In genomic region chr1:143739361-143740350, GRCm38 (mm10) we compare ENCODE assay signal across 8 mouse cellular contexts. TPM values are rescaled to one million over a fixed set of nuclear protein-coding genes. Genes with fewer than 3 reads are reported as not detected.
A peak's percentile ranks its signal among the peaks of the same experiment; 100 is the strongest.
DNase-seq lines count a peak whose midpoint lies in the region; ATAC-seq lines count a peak whose summit lies in the region.

No protein-coding gene starts in this region.

- DNase-seq in CD4-positive helper T cell, adult 2 months (ENCODE audit: low read depth, low spot score), result peak; percentile 94
- DNase-seq in fat pad, adult 2 months (ENCODE audit: extremely low read depth, low read depth, low spot score), result peak; percentile 25
- DNase-seq in kidney, postnatal 10 days, result peak; percentile 94
- DNase-seq in natural killer cell, adult 2 months (ENCODE audit: low spot score in 2 of 2), result peak; percentile 66 to 84

- H3K27ac ChIP-seq in brown adipose tissue, adult 24 weeks (replicated peaks; ENCODE audit: low read depth, low read length), result peak overlapping the region; percentile 35
- H3K27ac ChIP-seq in heart, embryonic 13.5 days (replicated peaks), result peak overlapping the region; percentile 87
- peak overlapping the region; percentile 92 for H3K27ac ChIP-seq in liver, embryonic 12.5 days
- peak overlapping the region; percentile 75 for H3K27ac ChIP-seq in stomach, embryonic 15.5 days

- no peaks in the 10 kb centered on the region for H3K9me3 ChIP-seq in heart, embryonic 13.5 days
- H3K9me3 ChIP-seq in liver, embryonic 12.5 days (replicated peaks), result no peaks in the 10 kb centered on the region
- H3K9me3 ChIP-seq in stomach, embryonic 15.5 days, result no peaks in the 10 kb centered on the region

- peak overlapping the region; percentile 95 for H3K9ac ChIP-seq in heart, embryonic 13.5 days
- H3K9ac ChIP-seq in liver, embryonic 12.5 days, result peak overlapping the region; percentile 87
- H3K9ac ChIP-seq in stomach, embryonic 15.5 days, result peak overlapping the region; percentile 53

- H3K4me2 ChIP-seq in heart, embryonic 13.5 days, result peak overlapping the region; percentile 79
- H3K4me2 ChIP-seq in liver, embryonic 12.5 days, result peak overlapping the region; percentile 88
- peak overlapping the region; percentile 73 for H3K4me2 ChIP-seq in stomach, embryonic 15.5 days

- ATAC-seq in heart, embryonic 13.5 days (ENCODE audit: extremely low read depth, insufficient number of reproducible peaks, low FRiP score, low TSS enrichment), result peak; percentile 92
- peak; percentile 93 for ATAC-seq in liver, embryonic 12.5 days
- ATAC-seq in stomach, embryonic 15.5 days (ENCODE audit: insufficient read depth, low FRiP score, low read depth), result peak; percentile 95

- H3K4me3 ChIP-seq in brown adipose tissue, adult 24 weeks (ENCODE audit: insufficient read depth, low read depth, low read length), result peak overlapping the region; percentile 71
- peak overlapping the region; percentile 86 for H3K4me3 ChIP-seq in heart, embryonic 13.5 days
- peak overlapping the region; percentile 82 for H3K4me3 ChIP-seq in liver, embryonic 12.5 days
- peak overlapping the region; percentile 75 for H3K4me3 ChIP-seq in stomach, embryonic 15.5 days (replicated peaks)

- H3K36me3 ChIP-seq in heart, embryonic 13.5 days, result peaks cover 30% of the 10 kb centered on the region
- H3K36me3 ChIP-seq in liver, embryonic 12.5 days, result peaks cover 20% of the 10 kb centered on the region
- H3K36me3 ChIP-seq in stomach, embryonic 15.5 days, result peaks cover 14% of the 10 kb centered on the region; the same call in 1 of the 2 replicates

- no peaks in the 10 kb centered on the region for H3K27me3 ChIP-seq in heart, embryonic 13.5 days (replicated peaks)
- no peaks in the 10 kb centered on the region for H3K27me3 ChIP-seq in liver, embryonic 12.5 days (replicated peaks)
- H3K27me3 ChIP-seq in stomach, embryonic 15.5 days (replicated peaks), result no peaks in the 10 kb centered on the region

- 2% methylated on average over 70 of the region's 71 CpGs for WGBS in heart, embryonic 13.5 days
- under 1% methylated on average over 66 of the region's 71 CpGs for WGBS in liver, embryonic 12.5 days (ENCODE audit: insufficient replicate concordance)
- under 1% methylated on average over 64 of the region's 71 CpGs for WGBS in stomach, embryonic 15.5 days

- no peaks in the 10 kb centered on the region for H3K4me1 ChIP-seq in brown adipose tissue, adult 24 weeks (ENCODE audit: control insufficient read depth, insufficient read depth, insufficient read length, low read length)
- peaks cover 11% of the 10 kb centered on the region for H3K4me1 ChIP-seq in heart, embryonic 13.5 days
- peaks cover 30% of the 10 kb centered on the region for H3K4me1 ChIP-seq in liver, embryonic 12.5 days
- H3K4me1 ChIP-seq in stomach, embryonic 15.5 days, result no peaks in the 10 kb centered on the region

RNA-seq across cellular contexts. Expression of gene Glrx2, which starts 23.5 kb away (rescaled TPM):
- polyA plus RNA-seq in brown adipose tissue, adult 24 weeks (2012; ENCODE audit: insufficient read depth, insufficient read length, missing spikeins), result 87.4 and 102 TPM in 2 replicates
- 89.8 and 90.0 TPM in 2 replicates for polyA plus RNA-seq in heart, embryonic 13.5 days (2015; fragmentation: Nextera tagmentation; extraction: Ambion mirVana)
- polyA plus RNA-seq in liver, embryonic 12.5 days (2016; fragmentation: Nextera tagmentation; extraction: Ambion mirVana), result 80.1 and 82.5 TPM in 2 replicates
- polyA plus RNA-seq in stomach, embryonic 15.5 days (2015; fragmentation: Nextera tagmentation; extraction: Ambion mirVana), result 98.3 and 104 TPM in 2 replicates

RNA-seq across cellular contexts. Expression of gene Cdc73, which starts 37.0 kb away (rescaled TPM):
- 26.7 and 27.2 TPM in 2 replicates for polyA plus RNA-seq in brown adipose tissue, adult 24 weeks (2012; ENCODE audit: insufficient read depth, insufficient read length, missing spikeins)
- polyA plus RNA-seq in heart, embryonic 13.5 days (2015; fragmentation: Nextera tagmentation; extraction: Ambion mirVana), result 16.7 and 19.1 TPM in 2 replicates
- 26.5 and 28.4 TPM in 2 replicates for polyA plus RNA-seq in liver, embryonic 12.5 days (2016; fragmentation: Nextera tagmentation; extraction: Ambion mirVana)
- 26.5 and 33.1 TPM in 2 replicates for polyA plus RNA-seq in stomach, embryonic 15.5 days (2015; fragmentation: Nextera tagmentation; extraction: Ambion mirVana)

RNA-seq across cellular contexts. Expression of gene Trove2, which starts 37.2 kb away (rescaled TPM):
- polyA plus RNA-seq in brown adipose tissue, adult 24 weeks (2012; ENCODE audit: insufficient read depth, insufficient read length, missing spikeins), result 4.9 and 5.0 TPM in 2 replicates
- polyA plus RNA-seq in heart, embryonic 13.5 days (2015; fragmentation: Nextera tagmentation; extraction: Ambion mirVana), result 12.2 and 14.4 TPM in 2 replicates
- 4.1 and 4.6 TPM in 2 replicates for polyA plus RNA-seq in liver, embryonic 12.5 days (2016; fragmentation: Nextera tagmentation; extraction: Ambion mirVana)
- polyA plus RNA-seq in stomach, embryonic 15.5 days (2015; fragmentation: Nextera tagmentation; extraction: Ambion mirVana), result 14.0 and 14.7 TPM in 2 replicates

RNA-seq across cellular contexts. Expression of gene Uchl5, which starts 37.4 kb away (rescaled TPM):
- polyA plus RNA-seq in brown adipose tissue, adult 24 weeks (2012; ENCODE audit: insufficient read depth, insufficient read length, missing spikeins), result 35.5 and 35.8 TPM in 2 replicates
- 59.0 and 73.4 TPM in 2 replicates for polyA plus RNA-seq in heart, embryonic 13.5 days (2015; fragmentation: Nextera tagmentation; extraction: Ambion mirVana)
- 117 and 128 TPM in 2 replicates for polyA plus RNA-seq in liver, embryonic 12.5 days (2016; fragmentation: Nextera tagmentation; extraction: Ambion mirVana)
- 113 and 119 TPM in 2 replicates for polyA plus RNA-seq in stomach, embryonic 15.5 days (2015; fragmentation: Nextera tagmentation; extraction: Ambion mirVana)

Comparison
In these comparisons a context has a peak if more than half of its experiments do, and no peak if none do; other contexts are left out.
1. Peak in every context shown above with its lines: DNase-seq, ATAC-seq, H3K4me3 ChIP-seq and H3K27ac ChIP-seq.
2. DNase-seq: peak in every context shown above with its lines; median percentile 94 in CD4-positive helper T cell, adult 2 months; 94 in kidney, postnatal 10 days; 75 in natural killer cell, adult 2 months; 25 in fat pad, adult 2 months.
3. H3K27ac ChIP-seq: peak in every context shown above with its lines; median percentile 92 in liver, embryonic 12.5 days; 87 in heart, embryonic 13.5 days; 75 in stomach, embryonic 15.5 days; 35 in brown adipose tissue, adult 24 weeks.